Mouse (Mus musculus) midbrain, embryonic 10.5 days (tissue): ENCODE data around the gene Mterf1b. TPM values are rescaled to one million over a fixed set of nuclear protein-coding genes. Genes with fewer than 3 reads are reported as not detected.

Experiments used
- polyA plus RNA-seq: library from polyadenylated mRNA; unstranded; fragments of >200 nt; fragmentation: Nextera tagmentation; extraction: Ambion mirVana; gene quantifications from 2 replicates; pipeline ENCODE4 v1.2.1, GENCODE M21; 2016

Mterf1b gene
- polyA plus RNA-seq, 1 experiment from 2014 or later: 4.0 TPM

Other genes with a start within 250 kb of the Mterf1b start
- gene Cyp51, start 87.6 kb upstream of the Mterf1b start, polyA plus RNA-seq: 129 and 148 TPM in 2 replicates